Mouse (Mus musculus): Measurements from ENCODE around the gene Hmga1. TPM values are rescaled to one million over a fixed set of nuclear protein-coding genes. Genes with fewer than 3 reads are reported as not detected.

Hmga1 gene
- polyA plus RNA-seq, 1 experiment: 10.2 TPM

GRCm38 (mm10) chr17:27610679-27611518 is 54.6 kb downstream of the Hmga1 start:
- Histone ChIP-seq H3K4me3 (ENCODE audit: insufficient read depth, low read depth, low read length) (no peak overlapping the region), H3K4me1 (ENCODE audit: control insufficient read depth, insufficient read depth, insufficient read length, low read length) (peaks cover 11% of the 10 kb centered on the region), H3K27ac (replicated peaks; ENCODE audit: low read depth, low read length) (no peak overlapping the region)

- no peak overlapping the region for H3K4me3 ChIP-seq (ENCODE audit: insufficient read depth, low read depth, low read length)
- H3K27ac ChIP-seq (replicated peaks; ENCODE audit: low read depth, low read length): no peak overlapping the region
- H3K4me1 ChIP-seq (ENCODE audit: control insufficient read depth, insufficient read depth, insufficient read length, low read length): peaks cover 11% of the 10 kb centered on the region
Measured at GRCm38 (mm10) chr17:27611519-27611884, 55.2 kb downstream of the Hmga1 start.

GRCm38 (mm10) chr17:27611994-27612393 is 55.7 kb downstream of the Hmga1 start:
- H3K27ac ChIP-seq (replicated peaks; ENCODE audit: low read depth, low read length): no peak overlapping the region
- H3K4me1 ChIP-seq (ENCODE audit: control insufficient read depth, insufficient read depth, insufficient read length, low read length): peaks cover 11% of the 10 kb centered on the region
- no peak overlapping the region for H3K4me3 ChIP-seq (ENCODE audit: insufficient read depth, low read depth, low read length)

- Histone ChIP-seq H3K4me1 (ENCODE audit: control insufficient read depth, insufficient read depth, insufficient read length, low read length) (peaks cover 14% of the 10 kb centered on the region), H3K27ac (replicated peaks; ENCODE audit: low read depth, low read length) (no peak overlapping the region), H3K4me3 (ENCODE audit: insufficient read depth, low read depth, low read length) (no peak overlapping the region)
Measured at GRCm38 (mm10) chr17:27613016-27613415, 56.7 kb downstream of the Hmga1 start.

Other genes with a start within 250 kb of the Hmga1 start
- not detected in 2 replicates for gene Grm4, start 35.1 kb upstream of the Hmga1 start, polyA plus RNA-seq (2012; ENCODE audit: insufficient read depth, insufficient read length, missing spikeins)
- 11.1 and 15.6 TPM in 2 replicates for gene AI413582, start 9.3 kb downstream of the Hmga1 start, polyA plus RNA-seq (2012; ENCODE audit: insufficient read depth, insufficient read length, missing spikeins)
- 68.4 and 69.5 TPM in 2 replicates for gene Nudt3, start 67.0 kb downstream of the Hmga1 start, polyA plus RNA-seq (2012; ENCODE audit: insufficient read depth, insufficient read length, missing spikeins)
- gene RPS10-NUDT3, start 78.7 kb downstream of the Hmga1 start, polyA plus RNA-seq (2012; ENCODE audit: insufficient read depth, insufficient read length, missing spikeins): not detected in 2 replicates
- 671 and 765 TPM in 2 replicates for gene Rps10, start 80.2 kb downstream of the Hmga1 start, polyA plus RNA-seq (2012; ENCODE audit: insufficient read depth, insufficient read length, missing spikeins)
- gene Pacsin1, start 99.0 kb downstream of the Hmga1 start, polyA plus RNA-seq (2012; ENCODE audit: insufficient read depth, insufficient read length, missing spikeins): not detected in 2 replicates
- gene Spdef, start 172.5 kb downstream of the Hmga1 start, polyA plus RNA-seq (2012; ENCODE audit: insufficient read depth, insufficient read length, missing spikeins): not detected in 2 replicates